Mouse (Mus musculus) small intestine, adult 2 months (tissue): Measurements from ENCODE around the gene Prkab1.

Source experiments
- CTCF ChIP-seq: fragments of 200-500 bp; IDR thresholded peaks from 2 replicates; pipeline ENCODE4 v1.5.1; 2012; ENCODE audit warnings: low read depth, mild to moderate bottlenecking, control low read depth, inconsistent platforms, low read length, moderate library complexity, mixed read lengths; ENCODE audit not compliant: insufficient replicate concordance, insufficient read length; ENCODE audit errors: extremely low read depth
- POLR2A ChIP-seq: fragments of 200-500 bp; IDR thresholded peaks from 2 replicates; pipeline ENCODE4 v1.6.1; 2012; ENCODE audit warnings: low read depth, mild to moderate bottlenecking, control low read depth, inconsistent platforms, low read length, moderate library complexity

DNA sequence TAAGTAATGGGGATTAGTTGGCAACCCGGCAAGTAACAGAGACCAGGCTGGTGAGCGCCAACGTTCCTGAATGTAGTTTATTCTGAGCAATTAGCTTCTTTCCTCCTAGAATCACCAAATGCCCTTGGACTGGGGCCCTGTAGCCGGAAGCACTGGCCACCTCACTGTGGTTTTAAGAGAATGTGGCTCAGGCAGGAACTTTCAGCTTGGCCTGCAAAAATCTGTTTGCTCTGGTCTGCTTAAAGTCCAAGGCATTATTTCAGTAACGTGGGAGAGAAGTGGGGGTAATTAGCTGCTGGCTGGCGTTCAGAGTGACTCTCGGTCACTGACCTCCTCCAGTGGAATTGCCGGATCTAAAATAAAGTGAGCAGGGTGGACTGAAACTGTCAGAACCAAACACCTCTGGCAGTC is 1.1 kb downstream of the Prkab1 start:
- TF ChIP-seq POLR2A, result no peak
- TF ChIP-seq CTCF, result no peak
